Mouse (Mus musculus): ENCODE data around the gene Casp14. TPM values are rescaled to one million over a fixed set of nuclear protein-coding genes. Genes with fewer than 3 reads are reported as not detected.
A peak's percentile ranks its signal among the peaks of the same experiment; 100 is the strongest.

Casp14 gene
- total RNA-seq, 1 experiment, result 0.13 TPM

- Histone ChIP-seq H3K9ac (ENCODE audit: insufficient read depth, low read depth, low read length, poor library complexity, severe bottlenecking) (no peak overlapping the region), H3K27ac (ENCODE audit: insufficient read depth, low read depth, low read length, poor library complexity, severe bottlenecking) (no peak overlapping the region), H3K4me1 (ENCODE audit: control insufficient read depth in 2 of 2, insufficient read depth in 2 of 2, low read length in 2 of 2, poor library complexity in 1 of 2) (peaks cover 0 to 8% of the 10 kb centered on the region in 2 experiments; a peak in 1 of 4 replicates), H3K4me3 (ENCODE audit: insufficient read depth in 1 of 2, low read depth in 1 of 2, low read length in 2 of 2, poor library complexity in 1 of 2, severe bottlenecking in 1 of 2) (no peak overlapping the region), H3K36me3 (ENCODE audit: control insufficient read depth, insufficient read depth, low read length, poor library complexity, severe bottlenecking) (no peaks in the 10 kb centered on the region), H3K9me3 (ENCODE audit: control insufficient read depth, insufficient read depth, low read depth, low read length) (no peaks in the 10 kb centered on the region)
- no peak for TF ChIP-seq HCFC1 (IDR thresholded peaks at IDR 0.05; ENCODE audit: borderline replicate concordance, insufficient read depth, low read length)
- TF ChIP-seq ZNF384 (IDR thresholded peaks at IDR 0.05; ENCODE audit: low read depth, low read length), result no peak
- TF ChIP-seq MAFK (IDR thresholded peaks at IDR 0.05; ENCODE audit: insufficient read depth, low read depth, low read length), result no peak
- TF ChIP-seq ZC3H11A (IDR thresholded peaks at IDR 0.05; ENCODE audit: borderline replicate concordance, low read depth, low read length), result peak; percentile 3; the same call in 1 of the 2 replicates
- no peak for TF ChIP-seq CHD2 (IDR thresholded peaks at IDR 0.05; ENCODE audit: low read depth, low read length)
- in situ Hi-C loops (cut with MboI; ENCODE audit: low sequenced_read_pairs in 2 of 2, unreplicated experiment in 2 of 2), result loop anchor here in 1 of 2 experiments (10.0 kb wide), 1 partner anchor 109 kb away; no protein-coding TSS in a partner anchor
- DNase-seq (ENCODE audit: low read depth, low spot score), result no peak
Measured at GRCm38 (mm10) chr10:78743721-78744120, 25.6 kb upstream of the Casp14 start.

- DNase-seq (ENCODE audit: low read depth, low spot score), result no peak
- TF ChIP-seq ZNF384 (IDR thresholded peaks at IDR 0.05; ENCODE audit: low read depth, low read length), result no peak
- no peak for TF ChIP-seq HCFC1 (IDR thresholded peaks at IDR 0.05; ENCODE audit: borderline replicate concordance, insufficient read depth, low read length)
- TF ChIP-seq MAFK (IDR thresholded peaks at IDR 0.05; ENCODE audit: insufficient read depth, low read depth, low read length), result no peak
- TF ChIP-seq ZC3H11A (IDR thresholded peaks at IDR 0.05; ENCODE audit: borderline replicate concordance, low read depth, low read length), result no peak
- TF ChIP-seq CHD2 (IDR thresholded peaks at IDR 0.05; ENCODE audit: low read depth, low read length), result no peak
Measured at GRCm38 (mm10) chr10:78739821-78740220, 21.7 kb upstream of the Casp14 start.

DNA sequence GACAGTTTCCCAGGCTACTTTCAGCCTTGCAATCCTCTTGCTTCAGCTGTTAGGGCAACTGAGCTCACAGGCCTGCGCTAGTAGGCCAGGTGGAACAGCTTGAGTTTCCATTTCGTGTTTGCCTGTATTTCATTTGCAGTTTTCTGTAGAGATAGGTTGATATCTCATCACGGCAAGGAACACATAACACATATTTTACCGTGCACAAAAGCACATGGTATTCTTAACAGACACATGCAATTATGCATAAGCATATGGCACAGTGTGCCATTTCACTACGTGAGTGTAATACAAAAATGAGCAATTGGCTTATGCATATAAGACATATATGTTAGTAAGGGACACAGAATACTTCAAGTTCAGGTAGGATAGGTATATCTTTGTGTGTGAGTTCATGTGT, 9.8 kb upstream of the Casp14 start:
- Histone ChIP-seq H3K4me1 (ENCODE audit: control insufficient read depth in 2 of 2, insufficient read depth in 2 of 2, low read length in 2 of 2, poor library complexity in 1 of 2) (no peaks in the 10 kb centered on the region), H3K9me3 (ENCODE audit: control insufficient read depth, insufficient read depth, low read depth, low read length) (no peaks in the 10 kb centered on the region), H3K9ac (ENCODE audit: insufficient read depth, low read depth, low read length, poor library complexity, severe bottlenecking) (no peak overlapping the region), H3K4me3 (ENCODE audit: insufficient read depth in 1 of 2, low read depth in 1 of 2, low read length in 2 of 2, poor library complexity in 1 of 2, severe bottlenecking in 1 of 2) (no peak overlapping the region), H3K27ac (ENCODE audit: insufficient read depth, low read depth, low read length, poor library complexity, severe bottlenecking) (no peak overlapping the region), H3K36me3 (ENCODE audit: control insufficient read depth, insufficient read depth, low read length, poor library complexity, severe bottlenecking) (no peaks in the 10 kb centered on the region)
- DNase-seq (ENCODE audit: low read depth, low spot score), result no peak
- in situ Hi-C loops (cut with MboI; ENCODE audit: low sequenced_read_pairs in 2 of 2, unreplicated experiment in 2 of 2), result no loop called here
- TF ChIP-seq CHD2 (IDR thresholded peaks at IDR 0.05; ENCODE audit: low read depth, low read length) (no peak), ZC3H11A (IDR thresholded peaks at IDR 0.05; ENCODE audit: borderline replicate concordance, low read depth, low read length) (no peak), MAFK (IDR thresholded peaks at IDR 0.05; ENCODE audit: insufficient read depth, low read depth, low read length) (no peak), ZNF384 (IDR thresholded peaks at IDR 0.05; ENCODE audit: low read depth, low read length) (no peak), HCFC1 (IDR thresholded peaks at IDR 0.05; ENCODE audit: borderline replicate concordance, insufficient read depth, low read length) (no peak)

More at GRCm38 (mm10) chr10:78739821-78740220, 21.7 kb upstream of the Casp14 start:
- Histone ChIP-seq H3K9me3 (ENCODE audit: control insufficient read depth, insufficient read depth, low read depth, low read length) (no peaks in the 10 kb centered on the region), H3K27ac (ENCODE audit: insufficient read depth, low read depth, low read length, poor library complexity, severe bottlenecking) (no peak overlapping the region), H3K9ac (ENCODE audit: insufficient read depth, low read depth, low read length, poor library complexity, severe bottlenecking) (no peak overlapping the region), H3K36me3 (ENCODE audit: control insufficient read depth, insufficient read depth, low read length, poor library complexity, severe bottlenecking) (no peaks in the 10 kb centered on the region), H3K4me1 (ENCODE audit: control insufficient read depth in 2 of 2, insufficient read depth in 2 of 2, low read length in 2 of 2, poor library complexity in 1 of 2) (no peaks in the 10 kb centered on the region), H3K4me3 (ENCODE audit: insufficient read depth in 1 of 2, low read depth in 1 of 2, low read length in 2 of 2, poor library complexity in 1 of 2, severe bottlenecking in 1 of 2) (no peak overlapping the region)
- in situ Hi-C loops (cut with MboI; ENCODE audit: low sequenced_read_pairs in 2 of 2, unreplicated experiment in 2 of 2), result loop anchor here in 1 of 2 experiments (10.0 kb wide), 1 partner anchor 105 kb away; no protein-coding TSS in a partner anchor

DNA sequence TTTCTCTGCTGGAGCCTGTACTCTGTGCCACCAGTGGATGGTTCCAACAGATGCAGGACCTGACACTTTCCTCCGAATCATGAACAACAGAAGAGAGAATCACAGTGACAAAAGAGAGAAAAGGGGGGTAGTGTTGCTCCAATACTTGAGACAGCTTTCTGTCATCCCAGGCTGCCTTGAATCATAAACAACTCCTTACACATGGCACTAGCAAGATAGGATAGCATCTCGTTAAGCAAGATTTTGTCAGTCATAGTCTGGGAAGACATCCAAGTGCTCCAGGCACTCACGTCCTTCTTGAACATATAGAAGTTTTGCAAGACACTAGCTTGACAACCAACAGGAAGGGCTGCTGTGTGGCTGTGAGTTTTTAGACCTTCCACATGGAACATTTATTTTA, 8.9 kb upstream of the Casp14 start:
- no peak overlapping the region for H3K9ac ChIP-seq (ENCODE audit: insufficient read depth, low read depth, low read length, poor library complexity, severe bottlenecking)
- no peaks in the 10 kb centered on the region for H3K9me3 ChIP-seq (ENCODE audit: control insufficient read depth, insufficient read depth, low read depth, low read length)
- TF ChIP-seq HCFC1 (IDR thresholded peaks at IDR 0.05; ENCODE audit: borderline replicate concordance, insufficient read depth, low read length) (no peak), ZC3H11A (IDR thresholded peaks at IDR 0.05; ENCODE audit: borderline replicate concordance, low read depth, low read length) (no peak), CHD2 (IDR thresholded peaks at IDR 0.05; ENCODE audit: low read depth, low read length) (no peak), ZNF384 (IDR thresholded peaks at IDR 0.05; ENCODE audit: low read depth, low read length) (no peak), MAFK (IDR thresholded peaks at IDR 0.05; ENCODE audit: insufficient read depth, low read depth, low read length) (no peak)
- H3K4me3 ChIP-seq (ENCODE audit: insufficient read depth in 1 of 2, low read depth in 1 of 2, low read length in 2 of 2, poor library complexity in 1 of 2, severe bottlenecking in 1 of 2), result no peak overlapping the region
- H3K27ac ChIP-seq (ENCODE audit: insufficient read depth, low read depth, low read length, poor library complexity, severe bottlenecking), result no peak overlapping the region
- no peak for DNase-seq (ENCODE audit: low read depth, low spot score)
- H3K4me1 ChIP-seq (ENCODE audit: control insufficient read depth in 2 of 2, insufficient read depth in 2 of 2, low read length in 2 of 2, poor library complexity in 1 of 2), result no peaks in the 10 kb centered on the region
- no peaks in the 10 kb centered on the region for H3K36me3 ChIP-seq (ENCODE audit: control insufficient read depth, insufficient read depth, low read length, poor library complexity, severe bottlenecking)
- in situ Hi-C loops (cut with MboI; ENCODE audit: low sequenced_read_pairs in 2 of 2, unreplicated experiment in 2 of 2), result no loop called here
